Mouse (Mus musculus): ENCODE data around the gene Pou2f1.

- TF ChIP-seq HCFC1 (IDR thresholded peaks at IDR 0.05; ENCODE audit: low read depth, low read length) (no peak), EP300 (IDR thresholded peaks at IDR 0.05; ENCODE audit: low read depth in 1 of 2, low read length in 2 of 2) (peak in 1 of 2 experiments; percentile 27; a peak in 1 of 4 replicates), POLR2A (IDR thresholded peaks at IDR 0.05; ENCODE audit: control insufficient read depth in 1 of 2, insufficient read depth in 1 of 2, low read depth in 1 of 2, low read length in 2 of 2, poor library complexity in 1 of 2) (no peak), USF2 (IDR thresholded peaks at IDR 0.05; ENCODE audit: borderline replicate concordance in 1 of 2, insufficient read depth in 1 of 2, low read depth in 1 of 2, low read length in 2 of 2) (no peak), UBTF (IDR thresholded peaks at IDR 0.05; ENCODE audit: borderline replicate concordance, insufficient read depth, low read depth, low read length) (no peak), ZKSCAN1 (IDR thresholded peaks at IDR 0.05; ENCODE audit: low read depth, low read length) (no peak)
Measured at GRCm38 (mm10) chr1:166043451-166044149, 41.1 kb upstream of the Pou2f1 start.

All from MEL (cell line).